Mouse (Mus musculus) stomach, embryonic 15.5 days (tissue): Measurements from ENCODE around the gene Cpxm1. TPM values are rescaled to one million over a fixed set of nuclear protein-coding genes. Genes with fewer than 3 reads are reported as not detected.

ENCODE experiments used
- ATAC-seq: fragments of 200-750 bp; cut with Nextera tagmentation; 2 replicates; pipeline ENCODE4 v1.8.0; 2017; ENCODE audit warnings: low read depth, moderate number of reproducible peaks, moderate TSS enrichment; ENCODE audit not compliant: insufficient read depth, low FRiP score
- H3K27ac ChIP-seq: fragments of 300-500 bp; sonication (generic); 2 replicates; pipeline ENCODE4 v1.5.1; 2015; ENCODE audit warnings: mild to moderate bottlenecking, inconsistent platforms
- H3K27me3 ChIP-seq: fragments of 300-500 bp; sonication (generic); replicated peaks from 2 replicates; pipeline ENCODE4 v1.6.1; 2015; ENCODE audit warnings: inconsistent platforms
- H3K36me3 ChIP-seq: fragments of 300-500 bp; sonication (generic); 2 replicates; pipeline ENCODE4 v1.6.1; 2015; ENCODE audit warnings: inconsistent platforms
- H3K4me1 ChIP-seq: fragments of 300-500 bp; sonication (generic); 2 replicates; pipeline ENCODE4 v1.6.1; 2015; ENCODE audit warnings: inconsistent platforms
- H3K4me2 ChIP-seq: fragments of 300-500 bp; sonication (generic); 2 replicates; pipeline ENCODE4 v1.6.1; 2015; ENCODE audit warnings: mild to moderate bottlenecking, inconsistent platforms
- H3K4me3 ChIP-seq: fragments of 300-500 bp; sonication (generic); replicated peaks from 2 replicates; pipeline ENCODE4 v1.5.1; 2015; ENCODE audit warnings: inconsistent platforms
- H3K9ac ChIP-seq: fragments of 300-500 bp; sonication (generic); 2 replicates; pipeline ENCODE4 v1.6.1; 2015; ENCODE audit warnings: inconsistent platforms
- H3K9me3 ChIP-seq: fragments of 300-500 bp; sonication (generic); 2 replicates; pipeline ENCODE4 v1.6.1; 2016; ENCODE audit warnings: inconsistent platforms
- WGBS: fragments of 180-500 bp; shearing (Covaris S2); methylation state at CpG from one replicate; pipeline ENCODE4 v1.1.7; 2015; 5-methylcytosine and 5-hydroxymethylcytosine counted together
- polyA plus RNA-seq: library from polyadenylated mRNA; unstranded; fragments of >200 nt; fragmentation: Nextera tagmentation; extraction: Ambion mirVana; gene quantifications from 2 replicates; pipeline ENCODE4 v1.2.1, GENCODE M21; 2015

The Cpxm1 gene
- 46.4 and 47.5 TPM in 2 replicates for polyA plus RNA-seq

- Histone ChIP-seq H3K27ac (peak within 1 kb of the TSS; percentile 44; the same call in 1 of the 2 replicates), H3K9ac (peak within 1 kb of the TSS; percentile 47), H3K4me1 (no peaks in the 10 kb centered on the region), H3K36me3 (0 out of 2 replicates have a peak, but pooled peaks cover 2% of the 10 kb centered on the region), H3K27me3 (no peaks in the 10 kb centered on the region), H3K4me3 (peak within 1 kb of the TSS; percentile 57), H3K4me2 (peak within 1 kb of the TSS; percentile 92), H3K9me3 (no peaks in the 10 kb centered on the region)
- ATAC-seq = peak; percentile 75
- under 1% methylated on average over 35 of the region's 53 CpGs for WGBS
These were observed at the start of gene Cpxm1 for GRCm38 (mm10) chr2:130397186-130397985. TSS of gene Cpxm1 (minus strand) at chr2:130397574.

- no peak overlapping the region for H3K4me3 ChIP-seq
- H3K4me1 ChIP-seq = no peaks in the 10 kb centered on the region
- 87% methylated on average over 10 of the region's 10 CpGs for WGBS
- H3K9ac ChIP-seq = no peak overlapping the region
- no peak overlapping the region for H3K4me2 ChIP-seq
- H3K36me3 ChIP-seq = peaks cover 55% of the 10 kb centered on the region
- H3K9me3 ChIP-seq = no peaks in the 10 kb centered on the region
- H3K27ac ChIP-seq = no peak overlapping the region
- H3K27me3 ChIP-seq = no peaks in the 10 kb centered on the region
- no peak for ATAC-seq
These were observed 44.8 kb upstream of the Cpxm1 start for GRCm38 (mm10) chr2:130442162-130442561.

GRCm38 (mm10) chr2:130439840-130440480, 42.6 kb upstream of the Cpxm1 start:
- Histone ChIP-seq H3K36me3 (peaks cover 55% of the 10 kb centered on the region), H3K27me3 (no peaks in the 10 kb centered on the region), H3K4me1 (no peaks in the 10 kb centered on the region), H3K9me3 (no peaks in the 10 kb centered on the region), H3K9ac (no peak overlapping the region), H3K4me3 (no peak overlapping the region), H3K4me2 (no peak overlapping the region), H3K27ac (no peak overlapping the region)
- no peak for ATAC-seq
- WGBS = 91% methylated on average over 4 of the region's 4 CpGs

- no peak overlapping the region for H3K4me2 ChIP-seq
- ATAC-seq = no peak
- H3K27me3 ChIP-seq = no peaks in the 10 kb centered on the region
- H3K27ac ChIP-seq = no peak overlapping the region
- peaks cover 49% of the 10 kb centered on the region for H3K36me3 ChIP-seq
- no peaks in the 10 kb centered on the region for H3K4me1 ChIP-seq
- WGBS = 91% methylated on average over 3 of the region's 3 CpGs
- no peak overlapping the region for H3K9ac ChIP-seq
- no peak overlapping the region for H3K4me3 ChIP-seq
- H3K9me3 ChIP-seq = no peaks in the 10 kb centered on the region
These were observed 41.5 kb upstream of the Cpxm1 start for GRCm38 (mm10) chr2:130438861-130439260.

- peaks cover 35% of the 10 kb centered on the region for H3K36me3 ChIP-seq
- ATAC-seq = no peak
- WGBS = 81% methylated on average over 1 of the region's 1 CpGs
- no peaks in the 10 kb centered on the region for H3K9me3 ChIP-seq
- H3K4me1 ChIP-seq = no peaks in the 10 kb centered on the region
- H3K9ac ChIP-seq = no peak overlapping the region
- H3K27ac ChIP-seq = no peak overlapping the region
- H3K4me2 ChIP-seq = no peak overlapping the region
- no peaks in the 10 kb centered on the region for H3K27me3 ChIP-seq
- no peak overlapping the region for H3K4me3 ChIP-seq
These were observed 39.4 kb upstream of the Cpxm1 start for GRCm38 (mm10) chr2:130436769-130437168.

GRCm38 (mm10) chr2:130433152-130433551, 35.8 kb upstream of the Cpxm1 start:
- Histone ChIP-seq H3K4me1 (no peaks in the 10 kb centered on the region), H3K36me3 (no peaks in the 10 kb centered on the region; the same call in 1 of the 2 replicates), H3K27ac (no peak overlapping the region), H3K27me3 (no peaks in the 10 kb centered on the region), H3K4me2 (no peak overlapping the region), H3K9ac (no peak overlapping the region), H3K4me3 (no peak overlapping the region), H3K9me3 (no peaks in the 10 kb centered on the region)
- 27% methylated on average over 4 of the region's 4 CpGs for WGBS
- ATAC-seq = no peak; the same call in 1 of the 2 replicates

GRCm38 (mm10) chr2:130432157-130432556, 34.8 kb upstream of the Cpxm1 start:
- WGBS = 83% methylated on average over 3 of the region's 3 CpGs

GRCm38 (mm10) chr2:130430484-130430883, 33.1 kb upstream of the Cpxm1 start:
- 74% methylated on average over 3 of the region's 3 CpGs for WGBS

More at GRCm38 (mm10) chr2:130432157-130432556, 34.8 kb upstream of the Cpxm1 start:
- Histone ChIP-seq H3K4me2 (no peak overlapping the region), H3K27ac (no peak overlapping the region), H3K27me3 (no peaks in the 10 kb centered on the region), H3K9me3 (no peaks in the 10 kb centered on the region), H3K9ac (no peak overlapping the region), H3K4me1 (no peaks in the 10 kb centered on the region), H3K36me3 (no peaks in the 10 kb centered on the region), H3K4me3 (no peak overlapping the region)
- no peak for ATAC-seq

GRCm38 (mm10) chr2:130429851-130430250, 32.5 kb upstream of the Cpxm1 start:
- Histone ChIP-seq H3K4me2 (no peak overlapping the region), H3K4me3 (no peak overlapping the region), H3K27me3 (no peaks in the 10 kb centered on the region), H3K9ac (no peak overlapping the region), H3K36me3 (no peaks in the 10 kb centered on the region), H3K4me1 (0 out of 2 replicates have a peak, but pooled peaks cover 2% of the 10 kb centered on the region), H3K9me3 (no peaks in the 10 kb centered on the region), H3K27ac (no peak overlapping the region; the same call in 1 of the 2 replicates)
- 56% methylated on average over 2 of the region's 2 CpGs for WGBS
- no peak for ATAC-seq

More at GRCm38 (mm10) chr2:130430484-130430883, 33.1 kb upstream of the Cpxm1 start:
- Histone ChIP-seq H3K27me3 (no peaks in the 10 kb centered on the region), H3K36me3 (no peaks in the 10 kb centered on the region), H3K4me3 (no peak overlapping the region), H3K27ac (peak overlapping the region; percentile 26; the same call in 1 of the 2 replicates), H3K4me1 (no peaks in the 10 kb centered on the region), H3K9ac (no peak overlapping the region), H3K9me3 (no peaks in the 10 kb centered on the region), H3K4me2 (no peak overlapping the region)
- ATAC-seq = no peak

- WGBS = 34% methylated on average over 5 of the region's 5 CpGs
- no peak for ATAC-seq
- H3K27ac ChIP-seq = peak overlapping the region; percentile 93; the same call in 1 of the 2 replicates
- H3K9ac ChIP-seq = peak overlapping the region; percentile 90
- no peaks in the 10 kb centered on the region for H3K9me3 ChIP-seq
- peak overlapping the region; percentile 95 for H3K4me2 ChIP-seq
- H3K36me3 ChIP-seq = no peaks in the 10 kb centered on the region
- H3K27me3 ChIP-seq = no peaks in the 10 kb centered on the region
- peak overlapping the region; percentile 84 for H3K4me3 ChIP-seq
- H3K4me1 ChIP-seq = peaks cover 9% of the 10 kb centered on the region
These were observed 27.7 kb upstream of the Cpxm1 start for GRCm38 (mm10) chr2:130425112-130425511.

- H3K4me2 ChIP-seq = peak within 1 kb of the TSS; percentile 95
- H3K36me3 ChIP-seq = no peaks in the 10 kb centered on the region
- peaks cover 9% of the 10 kb centered on the region for H3K4me1 ChIP-seq
- no peaks in the 10 kb centered on the region for H3K9me3 ChIP-seq
- H3K4me3 ChIP-seq = peak within 1 kb of the TSS; percentile 84
- H3K27me3 ChIP-seq = no peaks in the 10 kb centered on the region
- peak within 1 kb of the TSS; percentile 93 for H3K27ac ChIP-seq
- under 1% methylated on average over 58 of the region's 58 CpGs for WGBS
- peak; percentile 94 for ATAC-seq
- peak within 1 kb of the TSS; percentile 90 for H3K9ac ChIP-seq
These were observed 26.9 kb upstream of the Cpxm1 start, which contains the start of the genes Vps16 and Pced1a for GRCm38 (mm10) chr2:130424126-130424853. TSS of gene Vps16 (plus strand) at chr2:130424339. TSS of gene Pced1a (minus strand) at chr2:130424701.
